Mouse (Mus musculus): ENCODE data around the gene Prrt1. TPM values are rescaled to one million over a fixed set of nuclear protein-coding genes. Genes with fewer than 3 reads are reported as not detected.

Gene Prrt1
- total RNA-seq, 4 experiments from 2014 or later: 7.0 to 36.3 (median 20.6) TPM

- no peak for DNase-seq
These were observed 22.3 kb downstream of the Prrt1 start for GRCm38 (mm10) chr17:34651507-34652221.

GRCm38 (mm10) chr17:34652546-34652945 is 23.2 kb downstream of the Prrt1 start:
- no peak for DNase-seq

DNA sequence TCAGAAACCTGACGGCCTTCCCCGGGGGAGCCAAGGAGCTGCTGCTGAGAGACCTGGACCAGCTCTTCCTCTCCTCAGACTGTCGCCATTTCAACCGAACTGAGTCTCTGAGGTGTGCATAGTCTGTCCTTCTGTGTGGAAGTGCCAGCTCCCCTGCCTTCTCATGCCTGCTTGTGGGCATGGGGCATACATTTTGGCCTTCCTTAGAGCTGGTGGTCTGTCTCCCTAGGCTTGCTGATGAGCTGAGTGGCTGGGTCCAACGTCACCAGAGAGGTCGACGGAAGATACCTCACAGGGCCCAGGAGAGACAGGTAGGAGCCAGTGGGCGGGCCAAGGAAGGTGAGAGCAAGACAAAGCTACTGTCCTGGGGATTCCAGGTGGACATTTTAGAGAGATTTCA is 23.7 kb downstream of the Prrt1 start:
- DNase-seq: no peak

DNA sequence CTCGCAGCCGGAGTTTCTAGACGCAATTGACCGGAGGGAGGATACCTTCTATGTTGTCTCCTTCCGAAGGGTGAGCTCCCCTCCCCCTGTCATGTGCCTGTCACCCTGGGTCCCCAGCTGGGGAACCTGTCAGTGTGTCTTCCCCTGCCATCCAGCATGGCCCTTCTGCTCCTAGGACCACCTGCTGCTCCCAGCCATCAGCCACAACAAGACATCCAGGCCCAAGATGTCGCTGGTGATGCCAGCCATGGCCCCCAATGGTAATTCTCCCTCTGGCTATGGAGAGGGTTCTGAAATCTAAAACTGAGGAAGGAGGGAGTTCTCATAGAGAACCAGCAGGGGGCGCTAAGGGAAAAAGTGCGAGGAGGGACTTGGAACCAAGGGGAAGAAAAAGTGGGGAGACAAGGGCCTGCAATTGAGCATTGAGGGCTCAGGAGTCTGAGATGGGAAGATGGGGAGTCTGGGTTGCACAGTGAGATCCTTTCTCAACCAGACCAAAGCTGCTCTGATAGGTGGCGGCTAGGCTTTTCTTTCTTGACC is 24.5 kb downstream of the Prrt1 start:
- no peak for DNase-seq

GRCm38 (mm10) chr17:34654392-34654791 is 25.1 kb downstream of the Prrt1 start:
- DNase-seq: no peak

- peak; percentile 77 for DNase-seq
These were observed 25.8 kb downstream of the Prrt1 start for GRCm38 (mm10) chr17:34655160-34655559.

DNA sequence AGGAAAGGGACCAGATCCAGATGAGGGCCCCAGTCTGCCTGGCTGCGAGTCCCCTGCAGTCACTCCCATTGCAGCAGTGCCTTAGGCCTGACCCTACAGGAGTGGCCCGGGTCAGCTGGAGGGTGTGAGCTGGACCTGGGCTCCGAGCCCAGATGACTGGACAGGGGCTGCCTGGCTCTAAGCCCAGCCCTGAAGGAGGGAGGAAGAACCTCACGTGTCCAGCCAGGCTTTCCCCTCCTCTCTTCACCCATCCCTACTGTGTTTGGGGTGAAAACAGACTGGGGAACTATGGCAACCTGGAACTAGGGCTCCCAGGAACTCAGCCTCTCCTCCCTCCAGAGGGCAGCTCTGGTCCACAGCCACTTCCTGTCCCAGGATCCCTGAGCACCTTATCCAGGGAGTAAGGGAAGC is 26.3 kb downstream of the Prrt1 start:
- DNase-seq: peak; percentile 87

- DNase-seq: no peak
These were observed 27.3 kb downstream of the Prrt1 start for GRCm38 (mm10) chr17:34656666-34657065.

DNA sequence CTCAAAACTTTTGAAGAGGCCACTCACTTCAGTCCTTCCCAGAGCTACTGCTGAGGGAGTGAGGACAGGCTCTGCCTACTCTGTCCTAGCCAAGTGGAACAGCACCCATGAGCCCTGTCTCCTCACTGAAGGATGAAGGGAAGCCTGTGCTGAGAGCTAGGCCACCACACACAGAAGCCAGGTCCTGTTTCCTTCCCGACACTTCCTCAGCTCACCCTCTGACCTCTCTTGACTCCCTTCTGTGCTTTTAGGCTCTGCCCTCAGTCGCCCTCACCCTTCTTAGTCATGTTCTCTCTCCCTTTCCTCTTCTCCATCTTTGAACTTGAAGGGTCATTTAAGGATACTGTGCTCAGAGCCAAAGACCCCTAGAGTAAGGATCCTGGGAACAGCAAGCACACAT is 27.9 kb downstream of the Prrt1 start:
- DNase-seq: no peak

DNA sequence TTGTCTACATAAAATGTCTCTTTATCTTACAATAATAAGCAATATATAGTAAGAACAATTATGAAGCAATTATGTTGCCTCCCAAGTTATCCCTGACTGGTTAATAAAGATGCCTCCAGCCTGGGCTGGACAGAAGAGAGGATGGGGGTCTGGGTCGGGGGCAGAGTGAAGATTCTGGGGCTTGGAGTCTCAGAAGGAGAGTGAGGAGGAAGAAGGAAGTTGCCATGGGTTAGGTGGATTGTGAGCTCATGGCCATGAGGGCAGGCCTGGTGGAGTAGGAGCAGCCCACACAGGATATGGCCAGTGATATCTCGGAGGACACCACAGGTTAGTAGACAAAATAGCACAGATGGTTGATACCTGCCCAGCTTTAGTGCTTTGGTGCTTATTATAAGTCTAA is 28.8 kb downstream of the Prrt1 start:
- no peak for DNase-seq

DNA sequence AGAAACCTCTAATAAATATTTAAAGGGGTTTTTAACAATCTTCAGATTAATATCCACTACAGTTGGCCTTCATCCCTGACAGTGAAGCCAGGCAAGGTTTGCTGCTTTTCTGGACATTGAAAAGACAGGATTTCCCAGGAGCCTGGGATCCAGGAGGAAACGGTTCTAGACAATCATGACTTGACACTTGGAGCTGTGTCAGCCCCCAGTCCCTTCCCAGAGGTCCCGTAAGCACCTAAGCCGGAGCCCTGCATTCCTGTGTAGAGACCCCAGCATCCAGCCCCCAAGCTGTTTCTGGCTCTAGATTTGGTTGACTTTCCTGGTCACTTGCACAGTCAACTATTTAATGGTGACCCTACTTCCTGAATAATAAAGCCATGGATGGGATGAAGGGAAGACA is 29.3 kb downstream of the Prrt1 start:
- no peak for DNase-seq

DNA sequence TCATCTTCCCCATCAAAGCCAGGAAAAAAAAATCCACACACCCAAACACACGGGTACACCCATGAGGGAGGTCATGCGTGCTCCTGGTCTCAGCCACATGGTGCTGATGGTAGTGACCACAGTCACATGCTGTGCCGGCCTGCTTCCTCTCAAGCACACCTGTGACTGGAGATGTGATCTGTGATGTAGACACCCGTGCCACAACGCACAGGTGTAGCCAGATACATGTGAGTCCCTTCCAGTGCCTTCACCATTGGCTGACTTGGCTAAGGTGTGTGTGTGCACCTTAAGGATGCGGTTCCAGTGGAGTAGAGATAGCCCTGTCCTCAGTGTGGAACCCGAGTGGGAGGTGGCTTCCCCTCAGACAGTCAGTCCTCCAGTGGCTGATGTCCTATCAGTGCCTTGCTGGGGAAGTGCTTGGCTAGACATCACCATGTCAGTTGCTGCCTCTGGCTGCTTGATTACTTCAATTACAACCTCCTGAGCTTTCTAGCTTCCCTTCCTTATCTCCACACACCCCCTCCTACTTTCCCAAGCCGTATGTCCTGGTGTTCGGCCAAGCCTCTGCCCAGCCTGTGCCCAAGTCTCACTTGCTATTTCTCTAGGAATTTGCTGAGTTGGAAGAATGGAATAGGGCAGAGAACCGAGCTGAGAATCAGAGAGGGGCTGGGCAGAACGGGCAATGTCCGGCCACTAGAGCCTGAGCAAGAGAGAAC is 30.0 kb downstream of the Prrt1 start:
- DNase-seq: no peak

- DNase-seq: no peak
These were observed 30.5 kb downstream of the Prrt1 start for GRCm38 (mm10) chr17:34659897-34660214.

- DNase-seq: no peak
These were observed 31.0 kb downstream of the Prrt1 start for GRCm38 (mm10) chr17:34660259-34660820.

DNA sequence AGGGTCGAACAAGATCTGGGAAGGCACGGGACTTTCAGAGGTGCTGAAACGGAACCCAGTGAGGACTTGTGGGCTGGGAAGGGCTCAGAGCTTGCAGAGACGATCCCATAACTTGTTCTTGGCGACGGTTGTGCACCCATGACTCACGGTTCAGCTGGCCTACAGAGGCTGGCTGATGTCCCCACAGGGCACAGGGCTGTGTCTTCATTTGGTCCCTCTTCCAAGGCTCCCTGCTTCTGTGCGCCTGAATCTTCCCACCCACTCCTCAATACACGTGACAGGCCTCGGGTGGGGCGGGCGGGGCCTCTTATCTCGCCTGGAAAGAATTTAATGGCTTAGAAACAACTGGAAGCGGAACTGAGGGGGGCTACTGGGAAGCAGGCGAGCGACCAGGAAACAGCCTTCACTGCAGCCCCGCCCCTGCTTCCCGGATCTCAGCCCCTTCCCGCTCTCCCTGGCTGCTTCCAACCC is 31.8 kb downstream of the Prrt1 start:
- no peak for DNase-seq

DNA sequence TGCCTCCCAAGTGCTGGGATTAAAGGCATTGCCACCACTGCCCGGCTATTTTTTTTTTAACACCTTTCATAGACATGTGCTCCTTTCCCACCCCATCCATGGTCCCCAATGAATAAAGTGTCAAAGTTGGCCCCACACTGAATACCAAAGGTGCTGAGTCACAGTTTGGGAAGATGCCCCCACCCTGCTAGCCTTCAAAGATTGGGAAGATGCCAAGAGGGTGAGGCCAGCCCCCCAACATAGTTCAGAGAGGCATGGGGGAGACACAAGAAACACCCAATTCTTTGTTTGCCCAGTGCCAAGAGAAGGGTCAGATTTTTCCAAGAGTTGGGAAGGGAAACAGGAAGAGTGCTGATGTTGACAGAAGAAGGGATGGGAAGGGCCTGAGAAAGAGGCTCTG is 33.1 kb downstream of the Prrt1 start:
- DNase-seq: no peak

DNA sequence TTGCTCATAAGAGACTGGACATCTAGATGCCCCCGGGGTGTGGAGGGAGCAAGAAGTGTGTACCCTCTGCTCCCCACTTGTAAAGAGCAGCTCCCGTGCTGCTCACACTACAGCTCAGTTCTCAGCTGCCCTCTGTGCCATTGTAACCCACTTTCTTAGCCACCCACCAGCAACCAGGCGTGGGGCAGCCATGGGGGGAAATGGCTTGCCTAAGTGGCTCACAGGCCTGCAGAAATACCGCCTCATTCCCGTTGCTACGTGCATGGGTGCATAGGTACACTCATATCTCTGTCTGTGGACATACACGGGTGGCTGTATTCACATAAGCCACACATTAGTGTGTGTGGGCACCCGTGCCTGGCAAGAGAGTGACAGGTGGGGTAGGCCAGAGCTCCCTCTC is 33.6 kb downstream of the Prrt1 start:
- DNase-seq: no peak

GRCm38 (mm10) chr17:34663558-34663957 is 34.2 kb downstream of the Prrt1 start:
- no peak for DNase-seq

DNA sequence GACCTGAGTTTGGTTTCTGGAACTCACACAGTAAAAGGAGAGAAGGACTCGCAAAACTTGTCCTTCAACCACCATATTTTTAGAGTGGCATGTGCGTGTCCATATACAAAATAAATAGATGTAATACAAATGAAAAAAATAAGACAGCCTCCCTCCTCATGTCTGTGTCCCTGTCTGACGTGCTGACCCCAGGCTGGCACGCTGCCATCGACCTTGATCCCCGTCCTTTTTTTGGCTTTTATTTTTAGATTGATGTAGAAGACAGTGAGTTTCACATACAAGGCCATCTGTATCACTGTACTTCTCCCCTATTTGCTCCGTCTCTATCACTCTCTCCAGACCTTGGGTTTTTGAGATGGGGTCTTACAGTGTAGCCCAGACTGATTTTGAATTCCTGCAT is 35.1 kb downstream of the Prrt1 start:
- DNase-seq: no peak

DNA sequence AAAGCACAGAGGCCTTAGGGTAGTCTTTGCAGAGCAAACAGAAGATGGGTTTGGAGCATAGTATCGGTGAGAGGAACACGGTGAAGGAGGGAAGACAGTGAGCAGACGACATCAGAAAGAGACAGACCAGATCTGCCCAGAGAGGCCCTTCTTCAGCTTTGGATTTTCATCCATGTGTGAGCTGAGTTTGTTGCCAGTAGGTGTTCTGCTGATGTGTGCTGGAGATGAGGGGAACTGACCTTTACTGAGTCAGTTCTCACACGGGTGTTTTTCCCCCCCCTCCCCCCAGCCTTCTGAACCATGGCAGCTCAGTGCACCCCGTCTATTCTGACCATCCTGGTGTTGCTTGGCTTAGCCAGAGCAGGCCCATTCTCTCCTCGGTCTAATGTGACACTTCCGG is 40.9 kb downstream of the Prrt1 start, which contains the start of gene Tnxb:
Gene Tnxb, plus strand, starts transcription at position 301 of the 400 bp plus-strand sequence.
- no peak for DNase-seq

GRCm38 (mm10) chr17:34671151-34672066 is 42.1 kb downstream of the Prrt1 start:
- no peak for DNase-seq

DNA sequence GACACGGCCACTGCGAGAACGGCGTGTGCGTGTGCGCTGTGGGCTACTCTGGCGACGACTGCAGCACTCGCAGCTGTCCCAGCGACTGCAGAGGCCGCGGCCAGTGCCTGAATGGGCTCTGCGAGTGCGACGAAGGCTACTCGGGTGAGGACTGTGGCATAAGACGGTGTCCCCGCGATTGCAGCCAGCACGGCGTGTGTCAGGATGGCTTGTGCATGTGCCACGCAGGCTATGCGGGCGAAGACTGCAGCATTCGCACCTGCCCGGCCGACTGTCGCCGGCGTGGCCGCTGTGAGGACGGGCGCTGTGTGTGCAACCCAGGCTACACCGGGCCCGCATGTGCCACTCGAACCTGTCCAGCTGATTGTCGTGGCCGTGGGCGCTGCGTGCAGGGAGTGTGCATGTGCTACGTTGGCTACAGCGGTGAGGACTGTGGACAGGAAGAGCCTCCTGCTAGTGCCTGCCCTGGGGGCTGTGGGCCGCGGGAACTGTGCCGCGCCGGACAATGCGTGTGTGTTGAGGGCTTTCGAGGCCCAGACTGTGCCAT is 43.0 kb downstream of the Prrt1 start:
- DNase-seq: no peak

Measured in adrenal gland, adult 8-10 months (tissue).